Mouse (Mus musculus) erythroblast, embryonic 14.5 days (primary cell): ENCODE measurements around the gene Srrm2. TPM values are rescaled to one million over a fixed set of nuclear protein-coding genes. Genes with fewer than 3 reads are reported as not detected.

Experiments used
- H3K27me3 ChIP-seq: 2 replicates; pipeline ENCODE4 v1.6.1; 2012; ENCODE audit warnings: inconsistent platforms; ENCODE audit not compliant: control insufficient read depth
- H3K36me3 ChIP-seq: 2 replicates; pipeline ENCODE4 v1.6.1; 2012; ENCODE audit warnings: mild to moderate bottlenecking, inconsistent platforms; ENCODE audit not compliant: control insufficient read depth
- H3K4me1 ChIP-seq: 2 replicates; pipeline ENCODE4 v1.6.1; 2012; ENCODE audit warnings: inconsistent platforms; ENCODE audit not compliant: control insufficient read depth
- H3K4me3 ChIP-seq: replicated peaks from 2 replicates; pipeline ENCODE3; 2012; ENCODE audit warnings: moderate library complexity, mild to moderate bottlenecking, inconsistent platforms
- H3K9me3 ChIP-seq: 2 replicates; pipeline ENCODE4 v1.6.1; 2012; ENCODE audit warnings: low read length, inconsistent platforms, mixed read lengths; ENCODE audit not compliant: control insufficient read depth
- GATA1 ChIP-seq: IDR thresholded peaks from 2 replicates; pipeline ENCODE4 v1.6.1; 2012; ENCODE audit warnings: low read length, inconsistent platforms, mixed read lengths
- TAL1 ChIP-seq: IDR thresholded peaks from 3 replicates; pipeline ENCODE4 v1.6.1; 2012; ENCODE audit warnings: low read length, inconsistent platforms, mixed read lengths
- polyA plus RNA-seq: library from polyadenylated mRNA; stranded (reverse); fragments of >175 nt; gene quantifications from 2 replicates; pipeline ENCODE4 v1.2.3, GENCODE M21; 2012

The Srrm2 gene
- polyA plus RNA-seq, 1 experiment: 21.7 TPM

DNA sequence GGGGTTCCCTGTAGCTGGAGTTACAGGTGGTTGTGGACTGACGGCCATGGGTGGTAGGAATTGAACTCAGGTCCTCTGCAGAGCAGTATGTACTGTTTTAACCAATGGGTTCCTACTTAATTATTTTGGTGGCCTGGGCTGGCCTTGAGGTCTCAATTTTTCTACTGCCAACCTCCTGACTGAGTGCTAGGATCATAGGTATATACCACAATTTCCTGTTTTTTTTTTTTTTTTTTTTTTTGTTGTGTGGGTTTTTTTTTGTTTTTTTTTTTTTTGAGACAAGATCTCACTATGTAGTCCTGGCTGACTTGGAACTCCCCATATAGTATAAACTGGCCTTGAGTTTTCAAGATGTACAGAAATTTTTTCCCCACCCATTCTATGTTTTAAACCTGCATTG lies 40.9 kb downstream of the Srrm2 start:
- Histone ChIP-seq H3K9me3 (peaks cover 10% of the 10 kb centered on the region), H3K4me1 (peaks cover 22% of the 10 kb centered on the region), H3K27me3 (peaks cover 49% of the 10 kb centered on the region), H3K36me3 (peaks cover 14% of the 10 kb centered on the region), H3K4me3 (no peak overlapping the region)
- TF ChIP-seq TAL1 (no peak), GATA1 (no peak)

DNA sequence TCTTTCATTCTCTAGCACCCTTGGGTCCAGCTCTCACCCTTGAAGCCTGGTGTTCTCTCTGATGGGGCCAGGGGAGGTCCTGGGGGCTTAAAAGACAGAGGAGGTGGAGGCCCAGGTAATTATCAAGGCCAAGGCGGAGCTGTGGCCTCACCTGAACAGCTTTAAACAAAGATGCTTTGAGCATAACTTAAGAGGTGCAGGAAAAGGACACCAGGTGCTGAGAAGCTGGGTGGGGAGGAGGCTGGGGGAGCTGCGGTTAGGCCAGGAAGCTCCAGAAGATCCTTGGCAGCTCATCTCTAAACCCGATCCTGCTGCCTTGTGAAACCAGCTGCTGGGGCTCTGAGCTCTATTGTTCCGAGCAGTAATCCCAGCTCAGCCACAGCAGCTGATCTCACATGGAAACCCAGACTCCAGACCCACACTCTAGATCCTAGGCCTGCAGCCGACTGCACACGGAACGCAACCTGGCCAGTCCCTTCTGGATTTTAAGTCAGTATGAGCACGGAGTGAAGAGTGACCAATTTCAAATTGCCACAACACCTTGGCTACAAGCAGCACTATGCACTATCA lies 45.8 kb downstream of the Srrm2 start, which contains the start of gene Prss33:
Prss33 (minus strand) TSS at position 51 of the 570 bp plus-strand sequence.
- no peaks in the 10 kb centered on the region for H3K9me3 ChIP-seq
- peaks cover 42% of the 10 kb centered on the region for H3K27me3 ChIP-seq
- no peaks in the 10 kb centered on the region; the same call in 1 of the 2 replicates for H3K4me1 ChIP-seq
- no peak for TF ChIP-seq TAL1
- TF ChIP-seq GATA1: no peak
- H3K4me3 ChIP-seq: no peak within 1 kb of the TSS
- H3K36me3 ChIP-seq: no peaks in the 10 kb centered on the region

DNA sequence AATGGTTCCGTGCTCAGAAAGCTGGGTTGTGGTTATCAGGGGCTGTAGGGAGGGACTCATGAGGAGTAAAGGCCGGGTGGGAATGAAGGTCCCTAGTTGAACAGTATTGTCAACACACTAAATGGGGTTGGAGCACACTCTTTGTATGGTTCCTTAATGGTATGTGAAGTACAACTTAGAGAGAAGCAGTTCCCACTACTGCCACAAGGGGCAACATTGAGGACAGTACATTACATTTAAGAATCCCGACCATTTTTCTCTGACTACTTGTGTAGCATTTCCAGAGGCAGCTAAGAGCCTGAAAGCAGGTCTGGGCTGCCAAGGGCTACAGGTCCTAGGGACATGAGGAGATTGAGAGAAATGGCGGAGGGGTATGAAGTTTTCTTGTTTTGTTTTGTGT lies 50.8 kb downstream of the Srrm2 start:
- Histone ChIP-seq H3K4me1 (peaks cover 11% of the 10 kb centered on the region), H3K27me3 (no peaks in the 10 kb centered on the region; the same call in 1 of the 2 replicates), H3K36me3 (no peaks in the 10 kb centered on the region), H3K4me3 (no peak overlapping the region), H3K9me3 (no peaks in the 10 kb centered on the region)
- TF ChIP-seq GATA1: no peak
- no peak for TF ChIP-seq TAL1

DNA sequence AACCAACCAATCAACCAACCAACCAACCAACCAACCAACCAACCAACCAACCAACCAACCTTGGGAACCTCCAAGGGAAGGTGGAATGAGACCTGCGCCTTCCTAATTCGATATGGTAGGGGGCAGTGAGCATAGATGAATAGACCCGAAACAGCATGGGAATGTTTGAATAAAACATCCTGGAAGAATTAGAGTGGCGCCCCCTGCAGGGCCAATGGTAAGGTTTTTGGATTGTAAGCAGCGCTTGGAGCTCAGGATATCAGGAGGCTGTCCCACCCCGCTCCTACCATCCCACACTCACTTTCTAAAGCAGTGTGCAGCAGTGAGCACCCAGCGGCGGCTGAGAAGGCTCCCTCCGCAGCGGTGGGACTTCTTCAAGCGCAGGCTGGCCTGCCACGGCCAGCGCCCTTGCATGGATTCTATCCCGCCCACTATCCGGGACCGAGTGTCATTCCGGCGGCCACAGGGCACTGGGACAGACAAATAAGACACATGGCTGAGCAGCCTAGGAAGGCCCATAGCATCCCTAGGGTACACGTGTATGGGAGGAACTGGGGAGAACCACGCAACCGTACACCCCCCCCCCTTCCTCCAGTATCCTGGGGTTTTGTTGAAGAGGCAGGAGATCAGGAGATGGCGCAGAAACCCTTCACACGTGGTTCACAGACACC lies 52.9 kb downstream of the Srrm2 start:
- no peaks in the 10 kb centered on the region for H3K9me3 ChIP-seq
- H3K4me1 ChIP-seq: peaks cover 11% of the 10 kb centered on the region
- no peaks in the 10 kb centered on the region for H3K36me3 ChIP-seq
- H3K27me3 ChIP-seq: no peaks in the 10 kb centered on the region
- TF ChIP-seq GATA1: no peak
- TF ChIP-seq TAL1: no peak
- peak overlapping the region; percentile 49 for H3K4me3 ChIP-seq

DNA sequence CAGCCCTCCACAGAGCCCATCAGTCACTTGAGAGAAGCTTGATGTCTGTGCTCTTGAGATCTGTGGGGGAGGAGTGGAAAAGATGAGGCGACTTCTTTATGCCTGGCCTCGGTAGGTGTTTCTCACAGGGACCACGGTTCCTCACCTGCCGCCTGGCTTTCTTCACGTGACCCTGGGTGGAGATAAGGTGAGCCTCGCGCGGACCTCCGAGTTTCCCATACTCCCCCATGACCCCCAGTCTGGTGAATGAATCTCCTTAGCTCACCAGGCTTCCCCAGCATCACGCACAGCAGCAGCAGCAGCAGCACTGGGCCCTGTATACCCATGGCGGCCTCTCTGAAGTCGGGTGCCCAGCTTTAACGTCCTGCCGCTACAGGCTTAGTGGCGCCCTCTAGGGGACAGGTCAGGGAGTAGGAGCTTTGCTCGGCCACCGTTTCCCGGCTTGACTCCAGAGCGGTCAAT lies 53.5 kb downstream of the Srrm2 start, which contains the start of the genes Prss32 and Prss41:
Prss32 (plus strand) TSS at position 44 of the 462 bp plus-strand sequence.
Prss41 (minus strand) TSS at position 361 of the 462 bp plus-strand sequence.
- no peaks in the 10 kb centered on the region for H3K36me3 ChIP-seq
- no peaks in the 10 kb centered on the region for H3K27me3 ChIP-seq
- TF ChIP-seq GATA1 (no peak), TAL1 (no peak)
- H3K4me3 ChIP-seq: peak within 1 kb of the TSS; percentile 49
- H3K9me3 ChIP-seq: no peaks in the 10 kb centered on the region
- peaks cover 11% of the 10 kb centered on the region for H3K4me1 ChIP-seq

DNA sequence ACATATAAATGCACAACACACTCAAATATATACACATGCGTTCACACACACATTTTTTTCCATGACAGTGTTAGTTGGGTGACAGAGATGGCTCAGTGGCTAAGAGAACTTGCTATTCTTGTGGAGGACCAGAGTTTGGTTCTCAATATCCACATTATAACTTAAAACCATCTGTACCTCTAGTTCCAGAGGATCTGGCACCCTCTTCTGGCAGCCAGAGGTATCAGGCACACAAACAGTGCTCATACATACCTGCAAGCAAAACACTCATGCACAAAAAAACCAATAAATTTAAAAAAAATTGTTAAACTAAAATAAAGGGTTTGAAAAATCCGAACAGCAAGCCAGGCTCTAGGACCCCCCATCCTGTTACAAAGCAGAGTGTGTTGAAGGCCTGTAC lies 59.7 kb downstream of the Srrm2 start:
- Histone ChIP-seq H3K27me3 (no peaks in the 10 kb centered on the region), H3K9me3 (no peaks in the 10 kb centered on the region), H3K36me3 (no peaks in the 10 kb centered on the region), H3K4me3 (no peak overlapping the region), H3K4me1 (no peaks in the 10 kb centered on the region)
- no peak for TF ChIP-seq TAL1
- no peak for TF ChIP-seq GATA1

DNA sequence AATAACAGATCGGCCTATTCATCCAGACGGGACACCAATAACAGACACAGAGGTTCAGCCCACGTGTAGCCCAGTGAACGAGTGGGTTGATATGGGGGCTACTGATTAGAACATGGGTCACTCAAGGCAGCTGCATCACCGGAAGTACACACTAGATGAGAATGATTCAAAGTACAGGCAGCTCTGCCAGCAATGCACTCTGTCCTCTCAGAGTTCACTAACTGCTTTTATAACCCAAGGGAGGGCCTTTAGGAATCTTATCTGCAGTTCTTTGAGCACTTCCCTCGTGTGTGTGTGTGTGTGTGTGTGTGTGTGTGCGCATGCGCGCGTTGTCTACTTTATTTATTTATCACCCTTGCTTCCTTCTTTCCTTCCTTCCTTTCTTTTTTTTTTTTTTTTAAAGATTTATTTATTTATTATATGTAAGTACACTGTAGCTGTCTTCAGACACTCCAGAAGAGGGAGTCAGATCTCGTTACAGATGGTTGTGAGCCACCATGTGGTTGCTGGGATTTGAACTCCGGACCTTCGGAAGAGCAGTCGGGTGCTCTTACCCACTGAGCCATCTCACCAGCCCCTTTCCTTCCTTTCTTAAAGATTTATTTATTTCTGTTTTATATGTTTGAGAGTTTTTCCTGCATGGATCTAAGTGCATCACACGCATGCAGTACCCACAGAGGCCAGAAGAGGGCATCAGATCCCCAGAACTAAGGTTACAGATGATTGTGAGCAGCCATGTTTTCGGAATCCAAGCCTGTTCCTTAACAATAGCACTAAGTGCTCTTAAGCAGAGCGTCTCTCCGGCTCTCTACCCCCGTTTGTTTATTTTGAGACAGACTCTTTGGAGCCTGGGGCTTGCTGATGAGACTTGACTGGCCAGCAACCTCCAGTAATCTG lies 60.8 kb downstream of the Srrm2 start:
- Histone ChIP-seq H3K27me3 (no peaks in the 10 kb centered on the region), H3K36me3 (no peaks in the 10 kb centered on the region), H3K4me3 (no peak overlapping the region), H3K9me3 (no peaks in the 10 kb centered on the region), H3K4me1 (no peaks in the 10 kb centered on the region)
- no peak for TF ChIP-seq TAL1
- TF ChIP-seq GATA1: no peak

DNA sequence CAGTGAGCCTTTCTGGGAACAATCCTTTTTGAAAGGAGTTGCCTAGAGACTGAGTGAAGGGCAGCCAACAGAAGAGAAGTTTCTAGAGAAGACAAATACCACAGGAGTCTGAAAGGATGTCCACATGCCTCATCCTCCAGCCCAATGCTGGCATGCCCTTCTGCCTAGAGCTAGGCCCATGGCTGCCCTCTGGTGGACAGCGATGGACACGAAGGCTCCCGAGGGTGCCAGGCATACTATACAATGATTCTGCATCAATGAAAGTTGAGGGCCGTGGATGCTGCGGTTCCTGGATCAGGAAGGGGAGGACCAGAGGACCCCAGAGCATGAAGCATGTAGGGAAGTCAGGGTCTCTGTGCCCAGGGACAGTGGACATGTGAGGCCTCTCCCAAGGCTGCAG lies 63.0 kb downstream of the Srrm2 start:
- TF ChIP-seq TAL1 (no peak), GATA1 (no peak)
- Histone ChIP-seq H3K4me1 (no peaks in the 10 kb centered on the region), H3K4me3 (no peak overlapping the region), H3K36me3 (no peaks in the 10 kb centered on the region), H3K27me3 (no peaks in the 10 kb centered on the region), H3K9me3 (no peaks in the 10 kb centered on the region)
